Mouse (Mus musculus) CH12.LX (cell line): ENCODE data around the gene Tkt. TPM values are rescaled to one million over a fixed set of nuclear protein-coding genes. Genes with fewer than 3 reads are reported as not detected.

Source experiments
- DNase-seq: peaks from one replicate; pipeline ENCODE4 v3.0.0-alpha.2; 2013; ENCODE audit errors: extremely low read depth
- H3K27ac ChIP-seq: 2 replicates; pipeline ENCODE4 v1.5.1; 2012; ENCODE audit warnings: low read depth, mild to moderate bottlenecking, control low read depth, moderate library complexity; ENCODE audit not compliant: insufficient read depth
- H3K27me3 ChIP-seq: replicated peaks from 2 replicates; pipeline ENCODE3; 2012; ENCODE audit warnings: inconsistent platforms
- H3K36me3 ChIP-seq, 2 experiments: replicated peaks in 1 of 2; 2 replicates each; pipeline versions ENCODE3 to v1.6.1; 2012; ENCODE audit warnings: inconsistent platforms in 1 of 2, low read length in 1 of 2, mild to moderate bottlenecking in 1 of 2, mixed read lengths in 1 of 2, moderate library complexity in 1 of 2; ENCODE audit not compliant: control insufficient read depth in 1 of 2, insufficient read depth in 1 of 2
- H3K4me1 ChIP-seq, 2 experiments: 2 replicates each; pipeline ENCODE4 v1.6.1; 2012; ENCODE audit warnings: inconsistent platforms in 1 of 2, moderate library complexity in 1 of 2; ENCODE audit not compliant: insufficient read depth in 2 of 2, control insufficient read depth in 1 of 2
- H3K4me2 ChIP-seq: 2 replicates; pipeline ENCODE4 v1.6.1; 2012; ENCODE audit warnings: low read depth, mild to moderate bottlenecking, control low read depth; ENCODE audit not compliant: poor library complexity, insufficient read depth, severe bottlenecking
- H3K4me3 ChIP-seq, 3 experiments: fragments of 150-350 bp in 1 of 3; sonication (generic) in 1 of 3; replicated peaks in 1 of 3; 2 replicates each; pipeline versions ENCODE3 to v1.5.1; 2011 to 2012; ENCODE audit warnings: low read depth in 2 of 3, low read length in 2 of 3, mild to moderate bottlenecking in 2 of 3, moderate library complexity in 2 of 3, control low read depth in 1 of 3, improper control_type of control experiment in 1 of 3, inconsistent platforms in 1 of 3, mixed read lengths in 1 of 3; ENCODE audit not compliant: poor library complexity in 1 of 3
- H3K79me2 ChIP-seq: replicated peaks from 2 replicates; pipeline ENCODE4 v1.6.1; 2012; ENCODE audit warnings: mild to moderate bottlenecking, moderate library complexity; ENCODE audit not compliant: control insufficient read depth, poor library complexity, insufficient read depth, severe bottlenecking; ENCODE audit errors: extremely low read depth
- H3K9ac ChIP-seq: 2 replicates; pipeline ENCODE4 v1.6.1; 2012; ENCODE audit warnings: low read depth, mild to moderate bottlenecking, control low read depth, moderate library complexity; ENCODE audit not compliant: insufficient read depth
- H3K9me3 ChIP-seq: replicated peaks from 2 replicates; pipeline ENCODE3; 2012; ENCODE audit warnings: low read length, inconsistent platforms, mixed read lengths
- BHLHE40 ChIP-seq: IDR thresholded peaks from 2 replicates; pipeline ENCODE4 v1.6.1; 2011; ENCODE audit warnings: mild to moderate bottlenecking, low read depth, low read length, improper control_type of control experiment
- CHD1 ChIP-seq: IDR thresholded peaks from 2 replicates; pipeline ENCODE4 v1.6.1; 2012; ENCODE audit warnings: low read depth, low read length, improper control_type of control experiment, inconsistent platforms
- CHD2 ChIP-seq: IDR thresholded peaks from 2 replicates; pipeline ENCODE4 v1.6.1; 2011; ENCODE audit warnings: low read length, improper control_type of control experiment
- CTCF ChIP-seq, 2 experiments: IDR thresholded peaks in 1 of 2; conservative IDR thresholded peaks in 1 of 2; 2 replicates each; pipeline ENCODE4 v1.5.1; 2011 to 2012; ENCODE audit warnings: low read depth in 2 of 2, low read length in 2 of 2, improper control_type of control experiment in 1 of 2, inconsistent platforms in 1 of 2, mild to moderate bottlenecking in 1 of 2, moderate library complexity in 1 of 2
- E2F4 ChIP-seq: IDR thresholded peaks from 2 replicates; pipeline ENCODE4 v1.6.1; 2011; ENCODE audit warnings: low read depth, low read length, improper control_type of control experiment; ENCODE audit not compliant: insufficient replicate concordance
- ELF1 ChIP-seq: IDR thresholded peaks from 2 replicates; pipeline ENCODE4 v1.6.1; 2014; ENCODE audit warnings: low read depth, mild to moderate bottlenecking, inconsistent platforms, low read length, improper control_type of control experiment
- EP300 ChIP-seq: IDR thresholded peaks from 2 replicates; pipeline ENCODE4 v1.6.1; 2011; ENCODE audit warnings: low read length, improper control_type of control experiment
- ETS1 ChIP-seq: conservative IDR thresholded peaks from 2 replicates; pipeline ENCODE4 v1.6.1; 2012; ENCODE audit warnings: low read depth, mild to moderate bottlenecking, inconsistent platforms, low read length, improper control_type of control experiment, moderate library complexity
- GABPA ChIP-seq: IDR thresholded peaks from 2 replicates; pipeline ENCODE4 v1.6.1; 2012; ENCODE audit warnings: low read depth, low read length, improper control_type of control experiment, inconsistent platforms; ENCODE audit not compliant: insufficient replicate concordance
- HCFC1 ChIP-seq: IDR thresholded peaks from 2 replicates; pipeline ENCODE4 v1.6.1; 2012; ENCODE audit warnings: low read depth, mild to moderate bottlenecking, inconsistent platforms, low read length, improper control_type of control experiment
- IRF4 ChIP-seq: IDR thresholded peaks from 2 replicates; pipeline ENCODE4 v1.6.1; 2014; ENCODE audit warnings: low read depth, mild to moderate bottlenecking, inconsistent platforms, low read length, improper control_type of control experiment
- JUN ChIP-seq: IDR thresholded peaks from 2 replicates; pipeline ENCODE4 v1.6.1; 2011; ENCODE audit warnings: low read depth, mild to moderate bottlenecking, low read length, improper control_type of control experiment, moderate library complexity; ENCODE audit not compliant: insufficient read depth
- JUND ChIP-seq: conservative IDR thresholded peaks from 2 replicates; pipeline ENCODE4 v1.6.1; 2011; ENCODE audit warnings: low read depth, low read length, improper control_type of control experiment
- KAT2A ChIP-seq: IDR thresholded peaks from 2 replicates; pipeline ENCODE4 v1.6.1; 2012; ENCODE audit warnings: low read length, improper control_type of control experiment, inconsistent platforms; ENCODE audit not compliant: insufficient replicate concordance
- MAFK ChIP-seq: IDR thresholded peaks from 2 replicates; pipeline ENCODE4 v1.6.1; 2011; ENCODE audit warnings: low read length, improper control_type of control experiment; ENCODE audit not compliant: insufficient replicate concordance
- MAX ChIP-seq: IDR thresholded peaks from 2 replicates; pipeline ENCODE4 v1.6.1; 2011; ENCODE audit warnings: low read length, improper control_type of control experiment
- MAZ ChIP-seq: IDR thresholded peaks from 2 replicates; pipeline ENCODE4 v1.6.1; 2012; ENCODE audit warnings: low read depth, mild to moderate bottlenecking, inconsistent platforms, low read length, improper control_type of control experiment, moderate library complexity
- MEF2A ChIP-seq: IDR thresholded peaks from 2 replicates; pipeline ENCODE4 v1.6.1; 2014; ENCODE audit warnings: low read depth, mild to moderate bottlenecking, inconsistent platforms, low read length, improper control_type of control experiment, borderline replicate concordance
- MXI1 ChIP-seq: IDR thresholded peaks from 2 replicates; pipeline ENCODE4 v1.6.1; 2011; ENCODE audit warnings: mild to moderate bottlenecking, low read depth, low read length, improper control_type of control experiment
- MYC ChIP-seq: IDR thresholded peaks from 2 replicates; pipeline ENCODE4 v1.6.1; 2011; ENCODE audit warnings: low read depth, mild to moderate bottlenecking, improper control_type of control experiment, low read length
- NELFE ChIP-seq: IDR thresholded peaks from 2 replicates; pipeline ENCODE4 v1.6.1; 2011; ENCODE audit warnings: low read depth, low read length, improper control_type of control experiment
- NRF1 ChIP-seq: IDR thresholded peaks from 2 replicates; pipeline ENCODE4 v1.6.1; 2014; ENCODE audit warnings: low read depth, mild to moderate bottlenecking, inconsistent platforms, low read length, improper control_type of control experiment, moderate library complexity
- PAX5 ChIP-seq: IDR thresholded peaks from 2 replicates; pipeline ENCODE4 v1.6.1; 2012; ENCODE audit warnings: low read length, inconsistent platforms, mixed read lengths
- POLR2A ChIP-seq: IDR thresholded peaks from 2 replicates; pipeline ENCODE4 v1.6.1; 2011; ENCODE audit warnings: low read depth, mild to moderate bottlenecking, improper control_type of control experiment, low read length
- POLR2AphosphoS2 ChIP-seq: IDR thresholded peaks from 2 replicates; pipeline ENCODE4 v1.6.1; 2011; ENCODE audit warnings: low read depth, low read length, improper control_type of control experiment
- RAD21 ChIP-seq: IDR thresholded peaks from 2 replicates; pipeline ENCODE4 v1.6.1; 2011; ENCODE audit warnings: low read depth, mild to moderate bottlenecking, low read length, improper control_type of control experiment, moderate library complexity
- RCOR1 ChIP-seq: conservative IDR thresholded peaks from 2 replicates; pipeline ENCODE4 v1.6.1; 2012; ENCODE audit warnings: low read depth, mild to moderate bottlenecking, inconsistent platforms, low read length, improper control_type of control experiment
- SIN3A ChIP-seq: IDR thresholded peaks from 2 replicates; pipeline ENCODE4 v1.6.1; 2012; ENCODE audit warnings: low read length, improper control_type of control experiment, inconsistent platforms
- SMC3 ChIP-seq: IDR thresholded peaks from 2 replicates; pipeline ENCODE4 v1.6.1; 2011; ENCODE audit warnings: low read depth, low read length, improper control_type of control experiment
- TBP ChIP-seq: conservative IDR thresholded peaks from 2 replicates; pipeline ENCODE4 v1.6.1; 2011; ENCODE audit warnings: low read depth, low read length, improper control_type of control experiment
- TCF12 ChIP-seq: IDR thresholded peaks from 2 replicates; pipeline ENCODE4 v1.6.1; 2014; ENCODE audit warnings: low read depth, mild to moderate bottlenecking, inconsistent platforms, low read length, improper control_type of control experiment
- UBTF ChIP-seq: IDR thresholded peaks from 2 replicates; pipeline ENCODE4 v1.6.1; 2012; ENCODE audit warnings: low read depth, mild to moderate bottlenecking, inconsistent platforms, low read length, improper control_type of control experiment, moderate library complexity
- USF1 ChIP-seq: IDR thresholded peaks from 2 replicates; pipeline ENCODE4 v1.6.1; 2014; ENCODE audit warnings: low read depth, mild to moderate bottlenecking, inconsistent platforms, low read length, improper control_type of control experiment
- USF2 ChIP-seq: conservative IDR thresholded peaks from 2 replicates; pipeline ENCODE4 v1.6.1; 2011; ENCODE audit warnings: low read depth, low read length, improper control_type of control experiment
- ZC3H11A ChIP-seq: IDR thresholded peaks from 2 replicates; pipeline ENCODE4 v1.6.1; 2012; ENCODE audit warnings: low read depth, mild to moderate bottlenecking, inconsistent platforms, low read length, improper control_type of control experiment
- ZKSCAN1 ChIP-seq: IDR thresholded peaks from 2 replicates; pipeline ENCODE4 v1.6.1; 2012; ENCODE audit warnings: low read depth, inconsistent platforms, low read length, improper control_type of control experiment, borderline replicate concordance
- ZMIZ1 ChIP-seq: IDR thresholded peaks from 2 replicates; pipeline ENCODE4 v1.6.1; 2012; ENCODE audit warnings: low read depth, mild to moderate bottlenecking, inconsistent platforms, low read length, improper control_type of control experiment
- ZNF384 ChIP-seq: IDR thresholded peaks from 2 replicates; pipeline ENCODE4 v1.6.1; 2012; ENCODE audit warnings: low read depth, low read length, improper control_type of control experiment, inconsistent platforms
- dilution Hi-C: fragments of 300-500 bp; cut with MboI; formaldehyde crosslinking; loops from 2 replicates; pipeline ENCODE4 v1.14.3; 2020; ENCODE audit warnings: low sequenced_read_pairs; ENCODE audit not compliant: extremely low pct_unique_long_range_greater_than_20kb, extremely low pct_ligation_motif_present
- in situ Hi-C: fragments of 300-500 bp; cut with MboI; formaldehyde crosslinking; loops from 3 replicates; pipeline ENCODE4 v1.14.3; 2019; ENCODE audit warnings: low sequenced_read_pairs, low pct_ligation_motif_present, low pct_unique_long_range_greater_than_20kb, mixed read lengths
- polyA plus RNA-seq: library from polyadenylated mRNA; unstranded; fragments of >175 nt; gene quantifications from 2 replicates; pipeline ENCODE4 v1.2.1, GENCODE M21; 2012; ENCODE audit warnings: low read depth; ENCODE audit not compliant: insufficient read length
- total RNA-seq, 2 experiments: library from RNA; depleted of rRNA; stranded (reverse); fragments of 300-350 nt in 1 of 2; fragments of >200 nt in 1 of 2; gene quantifications; 2 replicates each; pipeline ENCODE4 v1.2.3; 2012 to 2014

Tkt gene
- total and polyA plus RNA-seq, 3 experiments = 450 to 837 (median 456) TPM

- H3K27ac ChIP-seq = peak overlapping the region; percentile 77
- DNase-seq = peak; percentile 87
- H3K9ac ChIP-seq = no peak overlapping the region
- H3K9me3 ChIP-seq = no peaks in the 10 kb centered on the region
- peak overlapping the region in 1 of 3 experiments; percentile 26 for H3K4me3 ChIP-seq
- no peaks in the 10 kb centered on the region for H3K27me3 ChIP-seq
- in situ Hi-C loops (no loop called here), dilution Hi-C loops (no loop called here)
- H3K36me3 ChIP-seq = peaks cover 21 to 47% of the 10 kb centered on the region in 2 experiments
- TF ChIP-seq ETS1 (peak; percentile 91), TCF12 (no peak), RCOR1 (0 out of 2 replicates have a peak, but pooled peaks have one; percentile 58), NELFE (no peak), MAFK (0 out of 2 replicates have a peak, but pooled peaks have one; percentile 38), SMC3 (peak; percentile 39), JUND (peak; percentile 72), MEF2A (peak; percentile 45; the same call in 1 of the 2 replicates), ZKSCAN1 (no peak), PAX5 (no peak), CHD2 (peak; percentile 36; the same call in 1 of the 2 replicates), RAD21 (peak; percentile 41), MYC (no peak), E2F4 (no peak), IRF4 (peak; percentile 97), CHD1 (no peak), GABPA (no peak), UBTF (no peak), ZNF384 (no peak), CTCF (conservative IDR thresholded peaks at IDR 0.05 in 1 of 2, IDR thresholded peaks at IDR 0.05 in 1 of 2; ENCODE audit: low read depth in 2 of 2, low read length in 2 of 2) (peak in 1 of 2 experiments; percentile 56; a peak in 2 of 4 replicates), BHLHE40 (peak; percentile 65), SIN3A (peak; percentile 65; the same call in 1 of the 2 replicates), POLR2AphosphoS2 (peak; percentile 56; the same call in 1 of the 2 replicates), JUN (peak; percentile 78), ZC3H11A (no peak), ZMIZ1 (no peak), MAX (peak; percentile 38; the same call in 1 of the 2 replicates), ELF1 (peak; percentile 38; the same call in 1 of the 2 replicates), POLR2A (no peak), MAZ (0 out of 2 replicates have a peak, but pooled peaks have one; percentile 7), NRF1 (no peak), TBP (0 out of 2 replicates have a peak, but pooled peaks have one; percentile 43), KAT2A (no peak), USF2 (no peak), EP300 (peak; percentile 89), MXI1 (no peak), USF1 (no peak), HCFC1 (no peak; the same call in 1 of the 2 replicates)
- peaks cover 34 to 74% of the 10 kb centered on the region in 2 experiments for H3K4me1 ChIP-seq
- no peaks in the 10 kb centered on the region for H3K79me2 ChIP-seq
- H3K4me2 ChIP-seq = no peak overlapping the region
Measured at GRCm38 (mm10) chr14:30593279-30594091, 45.3 kb downstream of the Tkt start.
